28 mouse cellular contexts compared by ENCODE assay signal in genomic region chr7:139179299-139179698, GRCm38 (mm10). TPM values are rescaled to one million over a fixed set of nuclear protein-coding genes. Genes with fewer than 3 reads are reported as not detected.
DNase-seq lines count a peak whose midpoint lies in the region; TF ChIP-seq lines count a peak whose summit lies in the region.
"Had no signal": no experiment of that assay in that cellular context is flagged by ENCODE, and none has a peak within 500 bp of the region (broad histone marks: within the 10 kb centered on the region; RNA-seq: fewer than 3 reads in every experiment).

No protein-coding gene starts in this region.

- H3K4me1 ChIP-seq in cortical plate, adult 2 months (ENCODE audit: control insufficient read depth, insufficient read depth, low read length), result peaks cover 16% of the 10 kb centered on the region
- H3K4me1 ChIP-seq: embryonic facial prominence, embryonic 10.5 days; embryonic facial prominence, embryonic 13.5 days; forebrain, embryonic 12.5 days; forebrain, embryonic 15.5 days; heart, embryonic 10.5 days; heart, embryonic 13.5 days had no signal

- no peak for DNase-seq in layer of hippocampus, adult 2 months (ENCODE audit: low spot score in 2 of 2)
- no peak for DNase-seq in layer of hippocampus, postnatal 36 days
- DNase-seq in right cerebral cortex, adult 18-20 months, result peak; percentile 50
- DNase-seq in right cerebral cortex, postnatal 14 days, result no peak
- DNase-seq in brain, adult 2 months (ENCODE audit: low read depth, low spot score), result peak; percentile 73
- no peak for DNase-seq in cerebellum, adult 9-11 months
- DNase-seq: adrenal gland, adult 8-10 months; adrenal gland, postnatal 25 days; cerebellum, adult 18-20 months; cerebellum, adult 9-10 months; cerebellum, postnatal 25 days; embryo, embryonic 11 days; gastrocnemius, adult 2 months; gastrocnemius, postnatal 14 days; heart, adult 18-20 months; heart, postnatal 14 days; heart, postnatal 4 days had no signal

- H3K27ac ChIP-seq in layer of hippocampus, adult 2 months, result peak overlapping the region; percentile 68
- peak overlapping the region; percentile 77; the same call in 1 of the 2 replicates for H3K27ac ChIP-seq in cortical plate, adult 2 months (ENCODE audit: insufficient read depth, low read length)
- H3K27ac ChIP-seq: embryonic facial prominence, embryonic 10.5 days; embryonic facial prominence, embryonic 13.5 days; forebrain, embryonic 12.5 days; forebrain, embryonic 15.5 days; gastrocnemius, adult 2 months; heart, embryonic 10.5 days; heart, embryonic 13.5 days; hindbrain, embryonic 14.5 days; hindbrain, postnatal 0 days had no signal

- no peak overlapping the region for H3K4me3 ChIP-seq in layer of hippocampus, adult 2 months
- no peak overlapping the region for H3K4me3 ChIP-seq in cortical plate, adult 2 months (ENCODE audit: insufficient read depth, low read length)
- H3K4me3 ChIP-seq: embryonic facial prominence, embryonic 10.5 days; embryonic facial prominence, embryonic 13.5 days; erythroblast, embryonic 14.5 days; forebrain, embryonic 12.5 days; forebrain, embryonic 15.5 days; gastrocnemius, adult 2 months; heart, embryonic 10.5 days; heart, embryonic 13.5 days had no signal

- TF ChIP-seq CTCF in layer of hippocampus, adult 2 months (conservative IDR thresholded peaks at IDR 0.05), result no peak
- TF ChIP-seq CTCF in cortical plate, adult 2 months (IDR thresholded peaks at IDR 0.05; ENCODE audit: extremely low read depth, insufficient read depth, low read length), result no peak

- no peak for TF ChIP-seq POLR2A in cortical plate, adult 2 months (IDR thresholded peaks at IDR 0.05; ENCODE audit: extremely low read depth, insufficient read depth, low read length)

RNA-seq across cellular contexts. Expression of gene Lrrc27, which starts 33.5 kb away (rescaled TPM):
- total RNA-seq in layer of hippocampus, adult 2 months (2021), result 1 to 10 TPM; 6.8 to 6.9 TPM
- 1 to 10 TPM; 5.3 to 5.5 TPM for total RNA-seq in layer of hippocampus, postnatal 36 days (2021)
- polyA plus RNA-seq in cortical plate, adult 2 months (2012; rRNA removed), result 11.0 and 12.9 TPM in 2 replicates
- polyA plus RNA-seq: erythroblast, embryonic 14.5 days had no signal

RNA-seq across cellular contexts. Expression of gene Stk32c, which starts 33.8 kb away (rescaled TPM):
- 100 to 1,000 TPM; 102 to 105 TPM for total RNA-seq in layer of hippocampus, adult 2 months (2021)
- 100 to 1,000 TPM; 101 to 105 TPM for total RNA-seq in layer of hippocampus, postnatal 36 days (2021)
- 140 and 154 TPM in 2 replicates for polyA plus RNA-seq in cortical plate, adult 2 months (2012; rRNA removed)
- total RNA-seq: common myeloid progenitor, adult 5-6 weeks had no signal
- polyA plus RNA-seq: erythroblast, embryonic 14.5 days; heart, embryonic 10.5 days had no signal

Comparison
In these comparisons a context has a peak if more than half of its experiments do, and no peak if none do; other contexts are left out.
1. DNase-seq: peak in right cerebral cortex, adult 18-20 months (single experiment) and brain, adult 2 months (single experiment); none in layer of hippocampus, adult 2 months (0 of 2), layer of hippocampus, postnatal 36 days (0 of 2), right cerebral cortex, postnatal 14 days (single experiment) and cerebellum, adult 9-11 months (single experiment).